Mouse (Mus musculus) G1E (cell line): Measurements from ENCODE around the gene Nrl. TPM values are rescaled to one million over a fixed set of nuclear protein-coding genes. Genes with fewer than 3 reads are reported as not detected.

Source experiments
- ATAC-seq: 2 replicates; pipeline ENCODE4 v1.8.0; 2016; ENCODE audit warnings: mild to moderate bottlenecking; ENCODE audit not compliant: insufficient number of reproducible peaks, poor library complexity, low FRiP score, severe bottlenecking; ENCODE audit errors: extremely low read depth
- DNase-seq: peaks from one replicate; pipeline ENCODE4 v3.0.0; 2012; ENCODE audit warnings: low spot score
- H3K27me3 ChIP-seq: 2 replicates; pipeline ENCODE4 v1.6.1; 2012; ENCODE audit warnings: mild to moderate bottlenecking, low read length, inconsistent platforms; ENCODE audit not compliant: insufficient read depth
- H3K36me3 ChIP-seq: replicated peaks from 2 replicates; pipeline ENCODE3; 2012; ENCODE audit warnings: mild to moderate bottlenecking, inconsistent platforms
- H3K4me1 ChIP-seq: 2 replicates; pipeline ENCODE4 v1.6.1; 2012; ENCODE audit warnings: low read depth, low read length, inconsistent platforms, mixed read lengths; ENCODE audit not compliant: insufficient read depth
- H3K4me3 ChIP-seq: 2 replicates; pipeline ENCODE4 v1.5.1; 2012; ENCODE audit warnings: low read depth, mild to moderate bottlenecking, inconsistent platforms, low read length, moderate library complexity, mixed read lengths
- H3K9me3 ChIP-seq: replicated peaks from 2 replicates; pipeline ENCODE4 v1.6.1; 2012; ENCODE audit warnings: inconsistent platforms
- CTCF ChIP-seq: IDR thresholded peaks from 2 replicates; pipeline ENCODE4 v1.5.1; 2012; ENCODE audit warnings: low read depth, low read length, inconsistent platforms, mixed read lengths
- GATA1 ChIP-seq: IDR thresholded peaks from 2 replicates; pipeline ENCODE4 v1.6.1; 2012; ENCODE audit warnings: borderline replicate concordance, low read length, inconsistent platforms, mixed read lengths
- GATA2 ChIP-seq: IDR thresholded peaks from 2 replicates; pipeline ENCODE4 v1.6.1; 2012; ENCODE audit warnings: low read depth, low read length, inconsistent platforms, borderline replicate concordance
- POLR2AphosphoS5 ChIP-seq: IDR thresholded peaks from 2 replicates; pipeline ENCODE4 v1.6.1; 2012; ENCODE audit warnings: low read depth, low read length, inconsistent platforms; ENCODE audit not compliant: insufficient replicate concordance
- TAL1 ChIP-seq: conservative IDR thresholded peaks from 2 replicates; pipeline ENCODE4 v1.6.1; 2012; ENCODE audit warnings: low read depth, low read length, inconsistent platforms, mixed read lengths
- polyA plus RNA-seq: library from polyadenylated mRNA; stranded (reverse); fragments of >175 nt; gene quantifications from 2 replicates; pipeline ENCODE4 v1.2.3, GENCODE M21; 2012
- total RNA-seq, 2 experiments: library from RNA; stranded (forward) in 1 of 2; stranded (reverse) in 1 of 2; fragments of 200-1000 nt in 1 of 2; fragments of >200 nt in 1 of 2; fragmentation: Nextera tagmentation in 1 of 2; gene quantifications; 2 replicates each; pipeline ENCODE4 v1.2.3; 2014 to 2017

Nrl gene
- total and polyA plus RNA-seq, 3 experiments = 0.27 TPM; not detected in 2

DNA sequence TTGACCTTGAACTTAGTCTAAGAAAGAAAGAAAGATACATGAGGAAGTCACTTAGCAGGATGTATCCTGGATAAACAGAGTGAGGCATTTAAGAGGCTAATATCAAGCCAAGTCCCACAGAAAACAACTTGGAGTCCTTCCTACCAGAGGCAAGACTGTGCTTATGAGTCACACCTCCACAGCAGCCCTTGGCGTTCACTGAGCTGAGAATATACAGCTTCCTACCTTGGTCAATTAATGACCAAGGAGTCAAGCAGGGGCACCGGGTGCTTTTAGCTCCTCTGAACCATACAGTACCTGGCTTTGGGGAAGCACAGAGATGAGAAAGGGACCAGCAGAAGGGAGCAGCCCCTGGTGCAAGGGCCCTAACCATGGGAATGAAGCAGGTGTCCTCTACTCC lies 55.7 kb downstream of the Nrl start:
- Histone ChIP-seq H3K27me3 (peaks cover 45% of the 10 kb centered on the region), H3K4me1 (no peaks in the 10 kb centered on the region), H3K36me3 (no peaks in the 10 kb centered on the region), H3K9me3 (no peaks in the 10 kb centered on the region), H3K4me3 (no peak overlapping the region)
- DNase-seq = no peak
- no peak for TF ChIP-seq GATA1
- TF ChIP-seq POLR2AphosphoS5 = no peak
- no peak for TF ChIP-seq GATA2
- TF ChIP-seq CTCF = no peak
- no peak for TF ChIP-seq TAL1
- no peak for ATAC-seq

Other genes starting within 250 kb of the Nrl start
Only the 20 nearest of the 28 such genes appear.
- 15.5 and 21.1 TPM in 2 replicates for gene Dhrs4, start 46.2 kb downstream of the Nrl start, total RNA-seq (2014; fragmentation: Nextera tagmentation)
- 47.7 TPM in 2 replicates for gene Dhrs4, start 46.2 kb downstream of the Nrl start, total RNA-seq (2017)
- gene Dhrs4, start 46.2 kb downstream of the Nrl start, polyA plus RNA-seq = 37.4 and 42.8 TPM in 2 replicates
- 2.2 TPM in 2 replicates for gene Carmil3, start 34.3 kb downstream of the Nrl start, total RNA-seq (2014; fragmentation: Nextera tagmentation)
- 2.1 and 2.3 TPM in 2 replicates for gene Carmil3, start 34.3 kb downstream of the Nrl start, total RNA-seq (2017)
- 0.92 and 1.2 TPM in 2 replicates for gene Carmil3, start 34.3 kb downstream of the Nrl start, polyA plus RNA-seq
- gene Cpne6, start 14.5 kb downstream of the Nrl start, total RNA-seq (2014; fragmentation: Nextera tagmentation) = not detected in 2 replicates
- gene Cpne6, start 14.5 kb downstream of the Nrl start, total RNA-seq (2017) = 0.06 and 0.11 TPM in 2 replicates
- 0.03 and 0.06 TPM in 2 replicates for gene Cpne6, start 14.5 kb downstream of the Nrl start, polyA plus RNA-seq
- 9.5 and 33.6 TPM in 2 replicates for gene Pck2, start 15.3 kb upstream of the Nrl start, total RNA-seq (2014; fragmentation: Nextera tagmentation)
- gene Pck2, start 15.3 kb upstream of the Nrl start, total RNA-seq (2017) = 9.9 and 10.7 TPM in 2 replicates
- 23.9 and 34.9 TPM in 2 replicates for gene Pck2, start 15.3 kb upstream of the Nrl start, polyA plus RNA-seq
- 39.2 and 42.7 TPM in 2 replicates for gene Dcaf11, start 35.0 kb upstream of the Nrl start, total RNA-seq (2014; fragmentation: Nextera tagmentation)
- 50.9 and 51.2 TPM in 2 replicates for gene Dcaf11, start 35.0 kb upstream of the Nrl start, total RNA-seq (2017)
- 33.9 and 40.0 TPM in 2 replicates for gene Dcaf11, start 35.0 kb upstream of the Nrl start, polyA plus RNA-seq
- gene A730061H03Rik, start 35.4 kb upstream of the Nrl start, total RNA-seq (2014; fragmentation: Nextera tagmentation) = 43.1 TPM in 1 of 2 replicates, not detected in the other
- 0.46 and 0.87 TPM in 2 replicates for gene A730061H03Rik, start 35.4 kb upstream of the Nrl start, total RNA-seq (2017)
- gene A730061H03Rik, start 35.4 kb upstream of the Nrl start, polyA plus RNA-seq = 0.17 TPM in 1 of 2 replicates, not detected in the other
- not detected in 2 replicates for gene Fitm1, start 50.6 kb upstream of the Nrl start, total RNA-seq (2014; fragmentation: Nextera tagmentation)
- not detected in 2 replicates for gene Fitm1, start 50.6 kb upstream of the Nrl start, total RNA-seq (2017)
- not detected in 2 replicates for gene Fitm1, start 50.6 kb upstream of the Nrl start, polyA plus RNA-seq
- gene Psme1, start 53.1 kb upstream of the Nrl start, total RNA-seq (2014; fragmentation: Nextera tagmentation) = 598 and 793 TPM in 2 replicates
- gene Psme1, start 53.1 kb upstream of the Nrl start, total RNA-seq (2017) = 212 and 228 TPM in 2 replicates
- 141 and 155 TPM in 2 replicates for gene Psme1, start 53.1 kb upstream of the Nrl start, polyA plus RNA-seq
- 16.7 and 20.0 TPM in 2 replicates for gene Emc9, start 60.3 kb upstream of the Nrl start, total RNA-seq (2014; fragmentation: Nextera tagmentation)
- gene Emc9, start 60.3 kb upstream of the Nrl start, total RNA-seq (2017) = 17.9 and 23.6 TPM in 2 replicates
- 19.5 and 20.2 TPM in 2 replicates for gene Emc9, start 60.3 kb upstream of the Nrl start, polyA plus RNA-seq
- gene Psme2, start 66.1 kb upstream of the Nrl start, total RNA-seq (2014; fragmentation: Nextera tagmentation) = 59.4 and 109 TPM in 2 replicates
- 163 and 165 TPM in 2 replicates for gene Psme2, start 66.1 kb upstream of the Nrl start, total RNA-seq (2017)
- 33.4 and 50.8 TPM in 2 replicates for gene Psme2, start 66.1 kb upstream of the Nrl start, polyA plus RNA-seq
- gene Rnf31, start 66.7 kb upstream of the Nrl start, total RNA-seq (2014; fragmentation: Nextera tagmentation) = 23.7 and 43.9 TPM in 2 replicates
- 11.8 and 12.6 TPM in 2 replicates for gene Rnf31, start 66.7 kb upstream of the Nrl start, total RNA-seq (2017)
- gene Rnf31, start 66.7 kb upstream of the Nrl start, polyA plus RNA-seq = 34.2 and 35.1 TPM in 2 replicates
- 25.3 and 31.2 TPM in 2 replicates for gene Irf9, start 78.6 kb upstream of the Nrl start, total RNA-seq (2014; fragmentation: Nextera tagmentation)
- gene Irf9, start 78.6 kb upstream of the Nrl start, total RNA-seq (2017) = 37.8 and 39.6 TPM in 2 replicates
- 40.3 and 64.3 TPM in 2 replicates for gene Irf9, start 78.6 kb upstream of the Nrl start, polyA plus RNA-seq
- gene Rec8, start 93.1 kb upstream of the Nrl start, total RNA-seq (2014; fragmentation: Nextera tagmentation) = 123 and 137 TPM in 2 replicates
- 89.9 and 103 TPM in 2 replicates for gene Rec8, start 93.1 kb upstream of the Nrl start, total RNA-seq (2017)
- 80.7 and 144 TPM in 2 replicates for gene Rec8, start 93.1 kb upstream of the Nrl start, polyA plus RNA-seq
- gene Ipo4, start 111.0 kb upstream of the Nrl start, total RNA-seq (2014; fragmentation: Nextera tagmentation) = 24.1 and 49.6 TPM in 2 replicates
- gene Ipo4, start 111.0 kb upstream of the Nrl start, total RNA-seq (2017) = 18.1 and 24.9 TPM in 2 replicates
- 32.7 and 75.8 TPM in 2 replicates for gene Ipo4, start 111.0 kb upstream of the Nrl start, polyA plus RNA-seq
- 7.2 and 10.9 TPM in 2 replicates for gene Gm49378, start 112.9 kb upstream of the Nrl start, total RNA-seq (2014; fragmentation: Nextera tagmentation)
- gene Gm49378, start 112.9 kb upstream of the Nrl start, total RNA-seq (2017) = 2.9 and 4.6 TPM in 2 replicates
- gene Gm49378, start 112.9 kb upstream of the Nrl start, polyA plus RNA-seq = 2.4 TPM in 1 of 2 replicates, not detected in the other
- gene Tm9sf1, start 118.8 kb upstream of the Nrl start, total RNA-seq (2014; fragmentation: Nextera tagmentation) = 35.1 and 40.6 TPM in 2 replicates
- gene Tm9sf1, start 118.8 kb upstream of the Nrl start, total RNA-seq (2017) = 54.0 and 57.7 TPM in 2 replicates
- gene Tm9sf1, start 118.8 kb upstream of the Nrl start, polyA plus RNA-seq = 14.6 and 14.8 TPM in 2 replicates
- 4.0 and 4.2 TPM in 2 replicates for gene Tssk4, start 125.2 kb upstream of the Nrl start, total RNA-seq (2014; fragmentation: Nextera tagmentation)
- 1.9 and 2.3 TPM in 2 replicates for gene Tssk4, start 125.2 kb upstream of the Nrl start, total RNA-seq (2017)
- 0.17 and 0.26 TPM in 2 replicates for gene Tssk4, start 125.2 kb upstream of the Nrl start, polyA plus RNA-seq
- gene Mdp1, start 135.5 kb upstream of the Nrl start, total RNA-seq (2014; fragmentation: Nextera tagmentation) = 18.4 and 28.0 TPM in 2 replicates
- gene Mdp1, start 135.5 kb upstream of the Nrl start, total RNA-seq (2017) = 45.8 and 46.5 TPM in 2 replicates
- gene Mdp1, start 135.5 kb upstream of the Nrl start, polyA plus RNA-seq = 9.4 and 12.2 TPM in 2 replicates
- gene Gmpr2, start 147.0 kb upstream of the Nrl start, total RNA-seq (2014; fragmentation: Nextera tagmentation) = 27.7 and 30.8 TPM in 2 replicates
- gene Gmpr2, start 147.0 kb upstream of the Nrl start, total RNA-seq (2017) = 40.5 and 42.7 TPM in 2 replicates
- gene Gmpr2, start 147.0 kb upstream of the Nrl start, polyA plus RNA-seq = 20.0 and 24.7 TPM in 2 replicates
- 234 and 266 TPM in 2 replicates for gene Nedd8, start 147.1 kb upstream of the Nrl start, total RNA-seq (2014; fragmentation: Nextera tagmentation)
- 488 and 566 TPM in 2 replicates for gene Nedd8, start 147.1 kb upstream of the Nrl start, total RNA-seq (2017)
- 112 and 128 TPM in 2 replicates for gene Nedd8, start 147.1 kb upstream of the Nrl start, polyA plus RNA-seq